Mouse (Mus musculus) bone marrow, adult 2 months (tissue): ENCODE data around the gene Hbb-y. TPM values are rescaled to one million over a fixed set of nuclear protein-coding genes. Genes with fewer than 3 reads are reported as not detected.

ENCODE experiments used
- H3K27ac ChIP-seq: fragments of 200-500 bp; 2 replicates; pipeline ENCODE4 v1.5.1; 2012; ENCODE audit warnings: low read depth, mild to moderate bottlenecking, control low read depth, inconsistent platforms, low read length; ENCODE audit not compliant: control insufficient read depth, poor library complexity, insufficient read depth
- H3K4me1 ChIP-seq: fragments of 200-500 bp; 2 replicates; pipeline ENCODE4 v1.6.1; 2011; ENCODE audit warnings: low read length; ENCODE audit not compliant: control insufficient read depth, insufficient read depth
- H3K4me3 ChIP-seq: fragments of 200-500 bp; replicated peaks from 2 replicates; pipeline ENCODE3; 2011; ENCODE audit warnings: mild to moderate bottlenecking, low read depth, low read length, control low read depth; ENCODE audit not compliant: control insufficient read depth
- CTCF ChIP-seq: fragments of 200-500 bp; IDR thresholded peaks from 2 replicates; pipeline ENCODE4 v1.5.1; 2011; ENCODE audit warnings: low read length, control low read depth; ENCODE audit not compliant: control insufficient read depth, insufficient read depth
- POLR2A ChIP-seq: fragments of 200-500 bp; IDR thresholded peaks from 2 replicates; pipeline ENCODE4 v1.6.1; 2011; ENCODE audit warnings: low read depth, mild to moderate bottlenecking, control low read depth, low read length, borderline replicate concordance; ENCODE audit not compliant: control insufficient read depth
- WGBS: fragments of 180-500 bp; shearing (Covaris S2); methylation state at CpG from one replicate; pipeline ENCODE4 v1.1.7; 2018; 5-methylcytosine and 5-hydroxymethylcytosine counted together
- polyA plus RNA-seq: library from polyadenylated mRNA; stranded (reverse); fragments of >200 nt; gene quantifications from 2 replicates; pipeline ENCODE4 v1.2.4, GENCODE M21; 2011; ENCODE audit warnings: low replicate concordance; ENCODE audit not compliant: missing spikeins, insufficient read depth, insufficient read length

Hbb-y gene
- 1.6 TPM in 1 of 2 replicates, not detected in the other for polyA plus RNA-seq

- no peak within 1 kb of the TSS for H3K4me3 ChIP-seq
- H3K27ac ChIP-seq, result no peak within 1 kb of the TSS
- WGBS, result 63% methylated on average over 2 of the region's 2 CpGs
- no peaks in the 10 kb centered on the region for H3K4me1 ChIP-seq
- no peak for TF ChIP-seq CTCF
- TF ChIP-seq POLR2A, result no peak
These were observed at the start of gene Hbb-y for GRCm38 (mm10) chr7:103853090-103853489. Gene Hbb-y, minus strand, starts transcription at chr7:103853216.

GRCm38 (mm10) chr7:103894385-103894784 lies 41.4 kb upstream of the Hbb-y start, which contains the start of gene Olfr64:
Gene Olfr64, minus strand, starts transcription at chr7:103894485.
- WGBS, result 54% methylated on average over 1 of the region's 1 CpGs

DNA sequence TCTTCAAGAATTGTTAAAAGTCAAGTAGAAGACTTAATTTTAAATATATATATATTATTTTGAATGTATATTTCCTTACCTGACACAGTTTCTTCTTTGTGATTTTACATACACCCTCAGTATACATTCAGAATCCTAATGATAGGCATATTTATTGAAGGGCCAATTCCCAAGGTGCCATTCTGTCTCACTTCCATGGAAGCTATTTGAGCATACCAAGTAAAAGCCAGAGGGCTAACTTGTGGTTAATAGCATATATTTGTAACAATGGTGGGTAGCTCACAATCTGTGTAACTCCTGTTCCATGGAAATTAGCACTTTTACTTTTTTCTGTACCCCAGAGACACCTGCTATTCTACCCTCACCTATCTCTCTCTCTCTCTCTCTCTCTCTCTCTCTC lies 33.1 kb upstream of the Hbb-y start, which contains the start of gene Olfr66:
Olfr66 (minus strand) TSS at position 101 of the 400 bp plus-strand sequence.
- Histone ChIP-seq H3K4me1 (no peaks in the 10 kb centered on the region), H3K27ac (no peak within 1 kb of the TSS), H3K4me3 (no peak within 1 kb of the TSS)
- TF ChIP-seq CTCF (no peak), POLR2A (no peak)

More at GRCm38 (mm10) chr7:103894385-103894784, 41.4 kb upstream of the Hbb-y start, which contains the start of gene Olfr64:
- TF ChIP-seq CTCF (no peak), POLR2A (no peak)
- Histone ChIP-seq H3K4me3 (no peak within 1 kb of the TSS), H3K27ac (no peak within 1 kb of the TSS), H3K4me1 (no peaks in the 10 kb centered on the region)

- WGBS, result 54% methylated on average over 2 of the region's 2 CpGs
- H3K27ac ChIP-seq, result no peak overlapping the region
- no peaks in the 10 kb centered on the region for H3K4me1 ChIP-seq
- no peak for TF ChIP-seq POLR2A
- no peak for TF ChIP-seq CTCF
- H3K4me3 ChIP-seq, result no peak overlapping the region
These were observed 24.1 kb upstream of the Hbb-y start for GRCm38 (mm10) chr7:103877093-103877492.

- Histone ChIP-seq H3K27ac (no peak overlapping the region), H3K4me1 (no peaks in the 10 kb centered on the region), H3K4me3 (no peak overlapping the region)
- TF ChIP-seq CTCF, result no peak
- TF ChIP-seq POLR2A, result no peak
- 28% methylated on average over 5 of the region's 5 CpGs for WGBS
These were observed 21.4 kb upstream of the Hbb-y start for GRCm38 (mm10) chr7:103874451-103874850.

GRCm38 (mm10) chr7:103873064-103873463 lies 20.0 kb upstream of the Hbb-y start:
- WGBS, result 0% methylated on average over 1 of the region's 1 CpGs
- Histone ChIP-seq H3K4me3 (no peak overlapping the region), H3K27ac (no peak overlapping the region), H3K4me1 (no peaks in the 10 kb centered on the region)
- TF ChIP-seq CTCF, result no peak
- TF ChIP-seq POLR2A, result no peak

DNA sequence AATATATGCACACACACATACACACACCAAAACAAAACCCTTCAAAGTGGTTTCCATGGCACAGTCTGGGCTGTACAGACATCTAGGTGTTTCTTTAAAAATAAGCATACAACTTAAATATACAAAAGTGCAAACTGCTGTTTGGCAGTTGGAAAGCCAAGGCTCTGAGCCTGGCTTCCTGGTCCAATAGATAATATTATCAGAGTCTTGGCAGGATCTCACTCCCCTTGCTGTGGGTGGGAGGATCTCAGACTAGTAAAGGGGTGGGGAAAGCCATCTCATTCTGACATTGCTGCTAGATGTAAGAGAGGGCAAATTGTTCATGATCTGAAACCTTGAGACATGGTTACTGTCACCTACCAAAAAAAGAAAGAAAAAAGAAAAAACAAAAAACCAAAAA lies 17.7 kb upstream of the Hbb-y start:
- H3K4me3 ChIP-seq, result no peak overlapping the region
- no peak for TF ChIP-seq CTCF
- no peak for TF ChIP-seq POLR2A
- peak overlapping the region; percentile 78; the same call in 1 of the 2 replicates for H3K27ac ChIP-seq
- H3K4me1 ChIP-seq, result no peaks in the 10 kb centered on the region; the same call in 1 of the 2 replicates

- no peak overlapping the region; the same call in 1 of the 2 replicates for H3K27ac ChIP-seq
- no peaks in the 10 kb centered on the region; the same call in 1 of the 2 replicates for H3K4me1 ChIP-seq
- no peak overlapping the region for H3K4me3 ChIP-seq
- TF ChIP-seq CTCF (no peak), POLR2A (no peak)
These were observed 12.7 kb upstream of the Hbb-y start for GRCm38 (mm10) chr7:103865716-103866115.

DNA sequence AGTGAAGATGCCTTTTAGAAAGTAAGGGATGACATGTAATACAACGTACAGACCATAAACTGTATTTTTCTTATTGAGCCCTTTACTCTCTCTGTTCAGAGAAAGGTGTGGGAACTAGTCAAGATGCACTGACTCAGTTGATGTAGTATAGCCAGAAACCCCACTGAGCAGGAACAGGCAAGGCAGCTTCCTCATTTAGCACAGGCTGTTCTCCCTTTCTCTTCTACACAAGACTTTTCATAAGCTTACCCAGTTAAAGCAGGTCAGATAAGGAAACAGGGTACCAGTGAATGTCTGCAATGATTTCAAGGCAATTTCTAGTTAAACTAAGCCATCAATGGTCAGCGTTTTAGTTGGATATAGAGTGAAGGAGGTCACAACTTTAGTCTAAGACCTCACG lies 8.5 kb upstream of the Hbb-y start:
- Histone ChIP-seq H3K4me1 (no peaks in the 10 kb centered on the region), H3K4me3 (no peak overlapping the region), H3K27ac (peak overlapping the region; percentile 46; the same call in 1 of the 2 replicates)
- no peak for TF ChIP-seq CTCF
- no peak for TF ChIP-seq POLR2A
- WGBS, result 37% methylated on average over 3 of the region's 3 CpGs
